Mouse (Mus musculus): ENCODE measurements around the gene Rpusd3. TPM values are rescaled to one million over a fixed set of nuclear protein-coding genes. Genes with fewer than 3 reads are reported as not detected.

The Rpusd3 gene
- polyA plus RNA-seq, 1 experiment from 2014 or later, result 21.5 TPM

DNA sequence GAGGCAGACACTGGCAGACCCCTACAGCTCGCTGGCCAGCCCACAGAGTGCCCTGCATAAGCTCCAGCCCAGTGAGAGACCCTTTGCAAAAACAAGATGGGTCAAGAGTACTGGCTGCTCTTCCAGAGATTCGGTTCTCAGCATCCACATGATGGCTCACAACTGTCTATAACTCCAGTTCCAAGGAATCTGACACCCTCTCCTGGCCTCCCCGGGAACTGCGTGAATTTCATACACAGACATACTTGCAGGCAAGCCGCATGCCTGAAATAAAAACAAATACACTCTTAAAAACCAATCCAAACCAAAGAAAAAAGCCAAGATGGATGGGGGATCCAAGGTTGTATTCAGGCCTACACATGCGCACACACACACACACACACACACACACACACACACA, 23.6 kb downstream of the Rpusd3 start:
- ATAC-seq (ENCODE audit: low read depth), result no peak
- Histone ChIP-seq H3K36me3 (ENCODE audit: control insufficient read depth, insufficient read depth, low read length) (no peaks in the 10 kb centered on the region), H3K27ac (ENCODE audit: low read length) (no peak overlapping the region), H3K4me3 (ENCODE audit: low read length) (no peak overlapping the region), H3K9me3 (ENCODE audit: control insufficient read depth, low read length) (no peaks in the 10 kb centered on the region), H3K9ac (ENCODE audit: low read length) (no peak overlapping the region), H3K27me3 (ENCODE audit: control insufficient read depth, insufficient read depth, low read depth, low read length) (no peaks in the 10 kb centered on the region), H3K4me2 (ENCODE audit: low read depth, low read length) (no peak overlapping the region), H3K4me1 (replicated peaks; ENCODE audit: control insufficient read depth, insufficient read depth, low read length) (peaks cover 4% of the 10 kb centered on the region)
- WGBS, result 90% methylated on average over 6 of the region's 6 CpGs

GRCm38 (mm10) chr6:113394811-113395210, 24.3 kb downstream of the Rpusd3 start:
- Histone ChIP-seq H3K4me2 (ENCODE audit: low read depth, low read length) (no peak overlapping the region), H3K4me3 (ENCODE audit: low read length) (no peak overlapping the region), H3K9ac (ENCODE audit: low read length) (no peak overlapping the region), H3K9me3 (ENCODE audit: control insufficient read depth, low read length) (no peaks in the 10 kb centered on the region), H3K36me3 (ENCODE audit: control insufficient read depth, insufficient read depth, low read length) (peaks cover 5% of the 10 kb centered on the region), H3K27ac (ENCODE audit: low read length) (no peak overlapping the region), H3K4me1 (replicated peaks; ENCODE audit: control insufficient read depth, insufficient read depth, low read length) (peaks cover 4% of the 10 kb centered on the region), H3K27me3 (ENCODE audit: control insufficient read depth, insufficient read depth, low read depth, low read length) (no peaks in the 10 kb centered on the region)
- no peak for ATAC-seq (ENCODE audit: low read depth)
- 91% methylated on average over 11 of the region's 11 CpGs for WGBS

DNA sequence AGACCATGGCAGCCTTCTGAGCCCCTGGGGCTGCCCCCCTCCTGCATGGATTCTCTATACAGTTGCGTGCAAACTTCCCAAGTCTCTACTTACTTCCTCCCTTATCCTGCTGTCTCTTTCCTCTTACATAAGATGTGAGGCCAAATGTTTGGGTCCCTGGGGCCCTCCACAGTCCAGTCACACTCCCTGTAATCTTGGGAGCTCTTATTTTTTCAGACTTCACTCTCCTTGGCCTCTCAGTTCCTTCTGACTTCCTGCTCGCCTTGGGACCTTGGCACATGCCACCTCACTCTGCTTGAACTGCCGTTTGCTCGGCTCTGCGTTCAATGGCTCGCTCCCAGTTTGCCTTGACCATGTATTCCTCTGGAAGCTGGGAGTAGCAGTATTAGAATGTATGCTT, 25.2 kb downstream of the Rpusd3 start:
- peaks cover 10% of the 10 kb centered on the region for H3K36me3 ChIP-seq (ENCODE audit: control insufficient read depth, insufficient read depth, low read length)
- H3K27me3 ChIP-seq (ENCODE audit: control insufficient read depth, insufficient read depth, low read depth, low read length), result no peaks in the 10 kb centered on the region
- no peak overlapping the region for H3K9ac ChIP-seq (ENCODE audit: low read length)
- H3K4me3 ChIP-seq (ENCODE audit: low read length), result no peak overlapping the region
- WGBS, result 77% methylated on average over 6 of the region's 6 CpGs
- no peaks in the 10 kb centered on the region for H3K9me3 ChIP-seq (ENCODE audit: control insufficient read depth, low read length)
- H3K4me1 ChIP-seq (replicated peaks; ENCODE audit: control insufficient read depth, insufficient read depth, low read length), result peaks cover 4% of the 10 kb centered on the region
- no peak overlapping the region for H3K27ac ChIP-seq (ENCODE audit: low read length)
- no peak overlapping the region for H3K4me2 ChIP-seq (ENCODE audit: low read depth, low read length)
- no peak for ATAC-seq (ENCODE audit: low read depth)

DNA sequence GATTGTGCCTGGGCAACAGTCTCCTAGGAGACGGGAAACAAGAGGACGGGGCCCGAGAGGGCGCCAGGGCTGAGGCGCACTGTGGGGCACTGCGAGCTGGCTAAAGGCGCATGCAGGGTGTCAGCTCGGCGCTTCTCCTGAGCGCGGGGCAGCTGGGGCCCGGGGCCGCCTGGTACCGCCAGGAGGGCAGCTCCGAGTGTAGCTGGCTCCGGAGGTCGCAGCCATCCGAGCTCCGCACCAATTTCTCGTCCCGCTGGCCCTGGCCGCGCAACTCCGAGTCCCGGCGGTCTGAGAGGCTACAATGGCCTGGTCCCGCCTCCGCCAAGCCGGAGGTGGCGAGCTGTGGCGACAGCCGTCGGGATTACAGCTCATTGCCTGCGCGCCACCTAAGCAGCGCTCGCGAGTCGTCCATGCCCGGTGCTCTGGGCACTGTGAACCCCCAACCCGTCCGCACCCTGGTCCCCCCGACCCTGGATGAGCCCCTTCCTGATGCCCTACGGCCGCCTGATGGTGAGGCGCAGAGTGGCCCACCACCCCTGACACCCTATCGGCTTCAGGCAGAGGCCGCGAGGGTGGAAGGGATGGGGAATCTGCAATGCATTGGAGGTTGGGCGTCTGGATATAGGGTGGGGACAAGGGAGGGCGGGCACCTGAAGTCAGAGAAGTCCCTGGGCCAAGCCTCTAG, 26.6 kb downstream of the Rpusd3 start:
- Histone ChIP-seq H3K4me3 (ENCODE audit: low read length) (peak overlapping the region; percentile 52), H3K27ac (ENCODE audit: low read length) (no peak overlapping the region), H3K4me2 (ENCODE audit: low read depth, low read length) (peak overlapping the region; percentile 84), H3K9me3 (ENCODE audit: control insufficient read depth, low read length) (no peaks in the 10 kb centered on the region), H3K27me3 (ENCODE audit: control insufficient read depth, insufficient read depth, low read depth, low read length) (no peaks in the 10 kb centered on the region), H3K9ac (ENCODE audit: low read length) (peak overlapping the region; percentile 69), H3K36me3 (ENCODE audit: control insufficient read depth, insufficient read depth, low read length) (peaks cover 21% of the 10 kb centered on the region), H3K4me1 (replicated peaks; ENCODE audit: control insufficient read depth, insufficient read depth, low read length) (peaks cover 4% of the 10 kb centered on the region)
- peak; percentile 85 for ATAC-seq (ENCODE audit: low read depth)
- WGBS, result 3% methylated on average over 50 of the region's 51 CpGs

DNA sequence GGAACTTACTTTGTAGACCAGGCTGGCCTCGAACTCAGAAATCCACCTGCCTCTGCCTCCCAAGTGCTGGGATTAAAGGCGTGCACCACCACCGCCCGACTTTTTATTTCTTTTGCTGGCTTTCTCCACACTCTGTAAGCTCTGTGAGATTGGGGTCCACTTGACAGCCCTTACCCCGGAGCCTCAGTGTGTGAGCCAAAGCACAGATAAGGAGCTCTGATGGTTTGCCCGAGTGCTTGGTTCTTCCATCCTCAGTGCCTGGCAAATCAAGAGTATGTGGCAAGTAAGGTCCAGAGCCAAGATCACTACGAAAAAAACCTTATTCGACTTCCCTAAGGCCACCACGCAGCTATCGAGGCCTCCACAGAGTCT, 27.1 kb downstream of the Rpusd3 start:
- WGBS, result 23% methylated on average over 10 of the region's 10 CpGs
- Histone ChIP-seq H3K4me1 (replicated peaks; ENCODE audit: control insufficient read depth, insufficient read depth, low read length) (peaks cover 4% of the 10 kb centered on the region), H3K4me3 (ENCODE audit: low read length) (peak overlapping the region; percentile 52), H3K36me3 (ENCODE audit: control insufficient read depth, insufficient read depth, low read length) (peaks cover 22% of the 10 kb centered on the region), H3K4me2 (ENCODE audit: low read depth, low read length) (peak overlapping the region; percentile 84), H3K27me3 (ENCODE audit: control insufficient read depth, insufficient read depth, low read depth, low read length) (no peaks in the 10 kb centered on the region), H3K27ac (ENCODE audit: low read length) (no peak overlapping the region), H3K9me3 (ENCODE audit: control insufficient read depth, low read length) (no peaks in the 10 kb centered on the region), H3K9ac (ENCODE audit: low read length) (peak overlapping the region; percentile 69)
- no peak; the same call in 1 of the 2 replicates for ATAC-seq (ENCODE audit: low read depth)

- Histone ChIP-seq H3K4me1 (replicated peaks; ENCODE audit: control insufficient read depth, insufficient read depth, low read length) (peaks cover 4% of the 10 kb centered on the region), H3K36me3 (ENCODE audit: control insufficient read depth, insufficient read depth, low read length) (peaks cover 28% of the 10 kb centered on the region), H3K9ac (ENCODE audit: low read length) (no peak overlapping the region), H3K4me3 (ENCODE audit: low read length) (no peak overlapping the region), H3K27me3 (ENCODE audit: control insufficient read depth, insufficient read depth, low read depth, low read length) (no peaks in the 10 kb centered on the region), H3K4me2 (ENCODE audit: low read depth, low read length) (no peak overlapping the region), H3K9me3 (ENCODE audit: control insufficient read depth, low read length) (no peaks in the 10 kb centered on the region), H3K27ac (ENCODE audit: low read length) (no peak overlapping the region)
- 96% methylated on average over 3 of the region's 3 CpGs for WGBS
- ATAC-seq (ENCODE audit: low read depth), result no peak
Observed at GRCm38 (mm10) chr6:113390715-113391114, 28.4 kb downstream of the Rpusd3 start.

- no peak within 1 kb of the TSS for H3K9ac ChIP-seq (ENCODE audit: low read length)
- no peak within 1 kb of the TSS for H3K27ac ChIP-seq (ENCODE audit: low read length)
- peaks cover 44% of the 10 kb centered on the region for H3K36me3 ChIP-seq (ENCODE audit: control insufficient read depth, insufficient read depth, low read length)
- H3K9me3 ChIP-seq (ENCODE audit: control insufficient read depth, low read length), result no peaks in the 10 kb centered on the region
- H3K4me3 ChIP-seq (ENCODE audit: low read length), result no peak within 1 kb of the TSS
- no peaks in the 10 kb centered on the region for H3K27me3 ChIP-seq (ENCODE audit: control insufficient read depth, insufficient read depth, low read depth, low read length)
- 64% methylated on average over 8 of the region's 8 CpGs for WGBS
- peaks cover 4% of the 10 kb centered on the region for H3K4me1 ChIP-seq (replicated peaks; ENCODE audit: control insufficient read depth, insufficient read depth, low read length)
- H3K4me2 ChIP-seq (ENCODE audit: low read depth, low read length), result no peak within 1 kb of the TSS
- ATAC-seq (ENCODE audit: low read depth), result no peak
Observed at GRCm38 (mm10) chr6:113388960-113389359, 30.2 kb downstream of the Rpusd3 start, which contains the start of gene Ttll3. Gene Ttll3 (plus strand): TSS chr6:113389260.

GRCm38 (mm10) chr6:113386025-113386424, 33.1 kb downstream of the Rpusd3 start:
- Histone ChIP-seq H3K4me3 (ENCODE audit: low read length) (no peak overlapping the region), H3K27me3 (ENCODE audit: control insufficient read depth, insufficient read depth, low read depth, low read length) (no peaks in the 10 kb centered on the region), H3K4me1 (replicated peaks; ENCODE audit: control insufficient read depth, insufficient read depth, low read length) (no peaks in the 10 kb centered on the region), H3K4me2 (ENCODE audit: low read depth, low read length) (no peak overlapping the region), H3K9me3 (ENCODE audit: control insufficient read depth, low read length) (no peaks in the 10 kb centered on the region), H3K36me3 (ENCODE audit: control insufficient read depth, insufficient read depth, low read length) (peaks cover 66% of the 10 kb centered on the region), H3K9ac (ENCODE audit: low read length) (no peak overlapping the region), H3K27ac (ENCODE audit: low read length) (no peak overlapping the region)
- WGBS, result 64% methylated on average over 3 of the region's 3 CpGs
- no peak for ATAC-seq (ENCODE audit: low read depth)

- no peak overlapping the region for H3K27ac ChIP-seq (ENCODE audit: low read length)
- H3K36me3 ChIP-seq (ENCODE audit: control insufficient read depth, insufficient read depth, low read length), result peaks cover 72% of the 10 kb centered on the region
- no peak overlapping the region for H3K9ac ChIP-seq (ENCODE audit: low read length)
- no peak overlapping the region for H3K4me3 ChIP-seq (ENCODE audit: low read length)
- H3K4me1 ChIP-seq (replicated peaks; ENCODE audit: control insufficient read depth, insufficient read depth, low read length), result no peaks in the 10 kb centered on the region
- ATAC-seq (ENCODE audit: low read depth), result no peak
- WGBS, result 72% methylated on average over 11 of the region's 11 CpGs
- H3K4me2 ChIP-seq (ENCODE audit: low read depth, low read length), result no peak overlapping the region
- H3K27me3 ChIP-seq (ENCODE audit: control insufficient read depth, insufficient read depth, low read depth, low read length), result no peaks in the 10 kb centered on the region
- H3K9me3 ChIP-seq (ENCODE audit: control insufficient read depth, low read length), result no peaks in the 10 kb centered on the region
Observed at GRCm38 (mm10) chr6:113385160-113385714, 33.9 kb downstream of the Rpusd3 start.

All from lung, embryonic 16.5 days (tissue).